Mouse (Mus musculus) E14TG2a.4 (cell line): ENCODE results near the gene Syt16.

Experiments
- H3K27me3 ChIP-seq: 2 replicates; pipeline ENCODE4 v1.6.1; 2014; ENCODE audit warnings: low read length, control low read depth; ENCODE audit not compliant: insufficient read depth
- H3K36me3 ChIP-seq: 2 replicates; pipeline ENCODE4 v1.6.1; 2014; ENCODE audit warnings: low read length, control low read depth; ENCODE audit not compliant: insufficient read depth
- H3K4me1 ChIP-seq: replicated peaks from 2 replicates; pipeline ENCODE4 v1.6.1; 2014; ENCODE audit warnings: low read depth, low read length, control low read depth
- H3K4me3 ChIP-seq: replicated peaks from 2 replicates; pipeline ENCODE4 v1.5.1; 2014; ENCODE audit warnings: mild to moderate bottlenecking, low read length
- H3K9me3 ChIP-seq: 2 replicates; pipeline ENCODE4 v1.6.1; 2014; ENCODE audit warnings: low read length, control low read depth
- CTCF ChIP-seq: conservative IDR thresholded peaks from 2 replicates; pipeline ENCODE4 v1.5.1; 2014; ENCODE audit warnings: low read length
- NANOG ChIP-seq: IDR thresholded peaks from 2 replicates; pipeline ENCODE4 v1.6.1; 2014; ENCODE audit warnings: borderline replicate concordance, low read length, mixed read lengths
- POU5F1 ChIP-seq: IDR thresholded peaks from 2 replicates; pipeline ENCODE4 v1.6.1; 2014; ENCODE audit warnings: low read length, borderline replicate concordance

The Syt16 gene

DNA sequence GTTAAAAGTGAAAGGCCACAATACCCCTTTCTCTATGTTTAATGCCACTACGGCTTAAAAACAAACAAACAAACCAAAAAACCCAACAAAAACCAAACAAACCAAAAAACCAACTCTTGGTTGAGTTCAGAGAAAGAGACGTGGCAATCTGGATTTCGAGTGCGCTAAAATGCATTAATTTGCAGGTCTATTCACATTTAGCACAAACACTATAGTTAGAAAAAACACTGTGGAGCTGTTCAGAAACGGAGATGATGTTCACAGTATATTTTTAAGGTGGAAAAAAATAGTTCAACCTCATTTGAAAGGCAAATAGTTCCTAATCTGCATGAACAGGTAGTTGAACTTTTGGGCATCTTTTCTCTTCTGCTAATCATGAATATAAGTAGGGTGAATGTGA lies 192.8 kb downstream of the Syt16 start:
- no peak overlapping the region for H3K4me3 ChIP-seq
- H3K9me3 ChIP-seq = no peaks in the 10 kb centered on the region
- H3K27me3 ChIP-seq = no peaks in the 10 kb centered on the region; the same call in 1 of the 2 replicates
- no peak for TF ChIP-seq POU5F1
- TF ChIP-seq NANOG = no peak
- no peak for TF ChIP-seq CTCF
- no peaks in the 10 kb centered on the region for H3K4me1 ChIP-seq
- H3K36me3 ChIP-seq = no peaks in the 10 kb centered on the region

DNA sequence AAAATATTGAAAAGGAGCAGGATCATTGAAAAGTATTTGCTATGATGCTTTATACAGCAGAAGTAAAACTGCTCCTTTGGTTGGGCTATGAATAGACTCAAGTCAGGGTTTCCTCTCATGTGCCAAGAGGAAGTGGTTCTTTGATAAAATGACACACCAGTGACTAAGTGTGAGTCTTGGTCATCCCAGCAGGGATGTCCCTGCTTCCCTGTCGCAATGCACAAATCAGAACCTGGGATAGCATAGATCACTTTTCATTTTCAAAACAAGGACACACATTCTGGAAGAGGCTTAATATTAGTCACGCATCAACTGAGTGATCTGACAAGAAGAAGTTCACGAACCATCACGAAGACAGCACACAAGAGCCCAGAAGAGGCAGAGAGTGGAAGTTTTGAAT lies 195.1 kb downstream of the Syt16 start:
- no peaks in the 10 kb centered on the region for H3K4me1 ChIP-seq
- H3K4me3 ChIP-seq = no peak overlapping the region
- H3K36me3 ChIP-seq = no peaks in the 10 kb centered on the region
- H3K9me3 ChIP-seq = no peaks in the 10 kb centered on the region
- TF ChIP-seq CTCF (no peak), POU5F1 (no peak), NANOG (no peak)
- H3K27me3 ChIP-seq = no peaks in the 10 kb centered on the region; the same call in 1 of the 2 replicates

DNA sequence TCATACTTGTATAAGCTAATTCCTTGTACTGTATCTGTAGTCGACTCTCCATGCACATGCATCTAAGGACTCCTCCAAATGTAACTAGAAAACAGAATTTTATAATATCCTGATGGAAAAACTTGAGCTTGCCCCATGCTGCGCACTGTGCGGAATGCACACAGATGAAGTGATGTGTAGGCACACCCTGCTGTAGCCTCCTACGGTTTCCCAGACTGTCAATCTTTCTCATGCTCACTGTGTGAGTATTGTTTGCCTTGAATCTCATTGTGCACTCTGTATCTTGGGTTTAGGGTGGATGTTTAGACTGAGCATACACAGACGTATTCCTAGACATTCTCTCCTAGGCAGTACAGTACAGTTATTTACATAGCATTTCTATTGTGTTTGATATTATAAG lies 203.9 kb downstream of the Syt16 start:
- TF ChIP-seq POU5F1 (no peak), CTCF (no peak), NANOG (no peak)
- no peaks in the 10 kb centered on the region for H3K36me3 ChIP-seq
- no peaks in the 10 kb centered on the region for H3K27me3 ChIP-seq
- H3K9me3 ChIP-seq = peaks cover 15% of the 10 kb centered on the region; the same call in 1 of the 2 replicates
- H3K4me1 ChIP-seq = no peaks in the 10 kb centered on the region
- H3K4me3 ChIP-seq = no peak overlapping the region

DNA sequence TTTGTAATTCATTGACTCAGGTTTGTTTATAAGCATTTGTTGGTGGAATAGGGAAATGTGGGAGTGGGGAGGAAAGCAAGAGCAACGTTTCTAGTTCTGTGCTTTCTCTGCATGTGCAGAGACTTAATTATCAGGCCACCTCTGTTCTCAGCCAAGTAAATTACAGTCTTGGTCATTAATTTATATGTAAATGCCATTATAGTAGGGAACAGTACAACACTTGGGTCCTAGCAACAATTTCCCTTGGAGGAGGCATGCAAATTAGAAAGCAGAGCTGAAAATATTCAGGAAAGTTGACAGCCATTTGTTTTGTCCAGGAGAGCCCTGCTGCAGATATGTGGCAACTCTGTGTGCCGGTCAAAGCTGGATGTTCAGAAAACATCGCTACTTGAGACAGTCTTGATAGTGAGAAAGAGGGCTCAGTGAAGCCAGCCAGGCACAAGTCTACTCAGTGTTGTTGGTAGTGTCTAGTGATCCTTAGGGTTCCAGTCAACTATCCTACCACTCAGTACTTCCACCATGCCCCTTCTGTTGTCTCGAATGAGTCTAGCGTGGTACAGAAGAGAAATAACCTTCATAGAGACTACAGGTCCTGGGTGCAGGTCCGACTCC lies 205.1 kb downstream of the Syt16 start:
- no peaks in the 10 kb centered on the region for H3K36me3 ChIP-seq
- no peaks in the 10 kb centered on the region for H3K27me3 ChIP-seq
- no peak overlapping the region for H3K4me3 ChIP-seq
- TF ChIP-seq CTCF (no peak), NANOG (no peak)
- H3K4me1 ChIP-seq = no peaks in the 10 kb centered on the region
- peaks cover 15% of the 10 kb centered on the region; the same call in 1 of the 2 replicates for H3K9me3 ChIP-seq

DNA sequence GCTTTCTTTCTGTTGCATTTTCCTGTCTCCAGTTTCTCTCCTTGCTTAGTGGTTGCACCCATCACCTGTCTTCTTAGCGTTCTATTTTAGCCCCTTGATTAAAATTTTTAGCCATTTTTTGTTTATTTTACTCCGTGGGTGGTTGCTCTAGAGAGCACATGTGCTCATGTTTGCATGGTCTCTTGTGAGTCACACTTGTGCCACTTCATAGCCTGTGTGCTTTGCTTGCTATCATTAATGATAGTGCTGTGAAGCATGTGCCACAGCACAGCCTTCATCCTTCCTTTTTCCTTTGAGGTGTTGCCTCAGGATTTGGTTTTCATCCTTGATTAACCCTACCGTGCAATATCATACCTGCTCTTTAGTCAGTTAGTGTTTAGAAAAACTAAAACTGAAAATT lies 214.7 kb downstream of the Syt16 start:
- Histone ChIP-seq H3K4me1 (no peaks in the 10 kb centered on the region), H3K4me3 (no peak overlapping the region), H3K36me3 (no peaks in the 10 kb centered on the region), H3K27me3 (no peaks in the 10 kb centered on the region), H3K9me3 (no peaks in the 10 kb centered on the region)
- TF ChIP-seq POU5F1 = no peak

DNA sequence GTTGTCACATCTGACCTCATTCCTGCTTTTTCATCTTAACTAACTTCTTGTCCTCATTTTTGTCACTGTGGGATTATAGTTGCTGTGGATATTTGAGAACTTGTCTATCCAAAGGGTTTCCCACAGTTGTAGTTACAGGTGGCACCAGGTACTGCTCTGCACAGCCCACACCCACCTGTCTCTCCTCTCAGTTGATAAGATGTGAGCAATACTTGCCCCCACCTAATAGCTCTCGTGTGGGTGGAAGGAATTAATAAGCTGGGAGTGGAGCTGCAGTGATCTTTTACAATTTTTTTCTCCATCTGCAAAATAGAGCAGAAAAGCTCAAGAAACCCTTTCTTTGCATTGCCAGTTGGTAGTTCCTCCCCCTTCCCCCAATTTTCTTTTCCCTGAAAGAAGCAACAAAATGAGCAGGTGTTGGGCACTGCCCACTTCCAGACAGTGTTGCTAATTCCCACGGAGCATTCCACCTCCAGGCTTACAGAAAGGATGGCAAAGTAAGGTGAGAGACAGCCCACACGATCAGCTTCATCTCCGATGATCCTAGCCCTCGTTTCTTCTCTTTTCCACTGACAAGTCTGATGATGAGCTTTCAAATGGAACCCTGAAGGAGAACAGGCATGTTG lies 218.8 kb downstream of the Syt16 start:
- TF ChIP-seq POU5F1 = no peak
- H3K9me3 ChIP-seq = no peaks in the 10 kb centered on the region
- H3K36me3 ChIP-seq = no peaks in the 10 kb centered on the region
- H3K4me1 ChIP-seq = no peaks in the 10 kb centered on the region
- no peaks in the 10 kb centered on the region for H3K27me3 ChIP-seq
- H3K4me3 ChIP-seq = no peak overlapping the region

DNA sequence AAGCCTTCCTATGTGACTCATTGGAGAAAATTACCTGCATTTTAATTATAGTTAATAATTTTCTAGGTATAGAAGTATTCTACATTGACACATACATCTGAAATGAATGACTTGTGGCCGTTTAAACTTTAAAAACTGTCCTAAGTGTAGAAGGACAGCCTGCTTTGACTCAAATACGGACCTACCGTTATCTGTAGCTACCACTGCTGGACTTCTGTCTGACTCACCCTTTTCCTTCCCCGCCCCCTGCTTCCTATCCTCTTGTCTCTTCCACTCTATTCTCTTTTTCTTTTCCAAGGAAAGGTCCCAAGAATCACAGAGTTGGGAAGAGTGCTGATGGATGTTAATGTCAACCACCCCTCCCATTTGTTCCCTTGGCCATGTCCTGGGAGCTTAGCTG lies 222.4 kb downstream of the Syt16 start:
- H3K4me1 ChIP-seq = no peaks in the 10 kb centered on the region
- H3K4me3 ChIP-seq = no peak overlapping the region
- no peaks in the 10 kb centered on the region for H3K27me3 ChIP-seq
- H3K9me3 ChIP-seq = no peaks in the 10 kb centered on the region
- H3K36me3 ChIP-seq = no peaks in the 10 kb centered on the region
- no peak for TF ChIP-seq POU5F1
- no peak for TF ChIP-seq NANOG
- no peak for TF ChIP-seq CTCF

DNA sequence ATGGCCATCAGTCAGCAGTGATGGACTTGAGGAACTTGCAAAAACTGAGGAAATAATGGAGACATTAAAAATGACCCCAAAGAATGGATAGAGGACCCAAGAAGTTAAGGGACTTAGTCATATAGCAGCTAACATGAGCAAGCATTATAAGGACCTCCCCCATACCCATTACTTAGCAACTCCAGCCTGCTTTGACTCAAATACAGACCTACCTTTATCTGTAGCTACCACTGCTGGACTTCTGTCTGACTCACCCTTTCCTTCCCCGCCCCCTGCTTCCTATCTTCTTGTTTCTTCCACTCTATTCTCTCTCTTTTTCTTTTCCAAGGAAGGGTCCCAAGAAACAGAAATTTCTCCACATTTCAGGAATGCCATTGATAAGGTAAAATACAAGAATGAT lies 223.2 kb downstream of the Syt16 start:
- Histone ChIP-seq H3K9me3 (no peaks in the 10 kb centered on the region), H3K4me1 (no peaks in the 10 kb centered on the region), H3K36me3 (no peaks in the 10 kb centered on the region), H3K4me3 (no peak overlapping the region), H3K27me3 (no peaks in the 10 kb centered on the region)
- TF ChIP-seq CTCF (no peak), POU5F1 (no peak), NANOG (no peak)

DNA sequence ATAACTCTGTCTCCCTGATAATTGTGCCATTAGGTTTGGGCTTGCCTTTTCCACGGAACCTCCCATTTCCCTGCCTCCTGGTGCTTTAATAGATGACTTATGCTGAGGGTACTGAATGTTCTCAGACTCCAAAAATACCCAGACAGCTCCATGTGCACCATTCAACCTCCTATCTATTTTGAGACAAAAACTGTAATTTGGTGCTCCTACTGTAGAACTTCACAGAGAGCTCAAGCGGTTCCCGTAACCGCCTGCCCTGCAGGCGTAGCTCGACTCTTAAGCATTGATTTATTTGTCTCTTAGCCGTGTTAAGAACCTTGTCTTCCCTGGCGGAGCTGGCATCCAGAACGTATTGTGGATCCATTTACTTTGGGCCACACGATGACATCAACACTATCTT lies 233.3 kb downstream of the Syt16 start:
- H3K36me3 ChIP-seq = no peaks in the 10 kb centered on the region
- H3K4me1 ChIP-seq = no peaks in the 10 kb centered on the region
- H3K9me3 ChIP-seq = no peaks in the 10 kb centered on the region
- no peak overlapping the region for H3K4me3 ChIP-seq
- no peaks in the 10 kb centered on the region for H3K27me3 ChIP-seq
- no peak for TF ChIP-seq CTCF
- no peak for TF ChIP-seq NANOG
- no peak for TF ChIP-seq POU5F1
